Mouse (Mus musculus) heart, adult 2 months (tissue): ENCODE measurements around the gene Wfdc6a.

Experiments
- CTCF ChIP-seq: fragments of 200-600 bp; IDR thresholded peaks from 2 replicates; pipeline ENCODE4 v1.8.1; 2022; ENCODE audit warnings: antibody characterized with exemption, mild to moderate bottlenecking, moderate library complexity
- EP300 ChIP-seq: fragments of 200-500 bp; IDR thresholded peaks from 2 replicates; pipeline ENCODE4 v1.6.1; 2011; ENCODE audit warnings: low read depth, low read length, control low read depth; ENCODE audit not compliant: insufficient read depth
- POLR2A ChIP-seq: fragments of 200-500 bp; IDR thresholded peaks from 2 replicates; pipeline ENCODE4 v1.6.1; 2011; ENCODE audit warnings: mild to moderate bottlenecking, low read depth, low read length, control low read depth; ENCODE audit not compliant: insufficient read depth

- TF ChIP-seq CTCF = no peak
- no peak for TF ChIP-seq EP300
- no peak for TF ChIP-seq POLR2A
Observed at GRCm38 (mm10) chr2:164608781-164609180, 23.5 kb upstream of the Wfdc6a start.
